Mouse (Mus musculus) heart, postnatal 4 days (tissue): Measurements from ENCODE around the gene Aatk. TPM values are rescaled to one million over a fixed set of nuclear protein-coding genes. Genes with fewer than 3 reads are reported as not detected.
A peak's percentile ranks its signal among the peaks of the same experiment; 100 is the strongest.

ENCODE experiments used
- DNase-seq: peaks from one replicate; pipeline ENCODE4 v3.0.0; 2021
- total RNA-seq, 2 experiments: library from RNA; stranded (reverse); gene quantifications; 2 replicates each; pipeline ENCODE4 v1.2.3; 2021

Gene Aatk
- total RNA-seq, 2 experiments from 2014 or later = 3.7 to 4.2 TPM

GRCm38 (mm10) chr11:119988391-119988790 is 58.6 kb downstream of the Aatk start:
- peak; percentile 32 for DNase-seq

- no peak for DNase-seq
Measured at GRCm38 (mm10) chr11:119987876-119988275, 59.1 kb downstream of the Aatk start.

DNA sequence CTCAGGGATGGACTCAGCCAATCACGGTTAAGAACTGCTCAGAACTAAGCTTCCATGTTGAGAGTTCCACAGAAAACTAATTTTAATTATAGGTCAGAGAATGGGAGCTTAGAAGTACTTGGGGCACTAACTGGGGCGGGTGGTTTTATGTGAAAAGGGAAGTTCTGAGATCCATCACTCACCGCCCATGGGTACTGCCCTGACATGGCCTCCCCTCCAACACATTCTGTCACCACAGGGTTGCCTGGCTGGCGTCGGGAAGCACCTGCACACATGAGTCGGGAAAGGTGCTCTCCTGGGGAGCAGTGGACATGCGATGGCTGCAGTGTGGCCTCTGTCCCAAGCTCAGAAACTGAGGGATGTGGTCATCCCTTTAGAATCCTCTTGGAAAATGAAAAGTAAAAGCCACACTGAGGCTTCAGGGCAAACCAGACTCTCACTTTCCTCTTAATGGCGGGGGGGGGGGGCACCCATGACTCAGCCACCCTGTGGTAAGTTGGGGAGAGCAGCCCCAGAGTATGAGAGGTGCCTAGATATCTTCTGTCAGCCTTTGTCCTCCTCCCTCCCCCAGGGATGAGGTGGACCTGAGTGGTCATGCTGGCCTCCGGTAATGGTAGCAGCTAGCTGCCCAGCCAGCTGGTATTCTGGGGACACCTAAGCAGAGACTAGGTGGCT is 60.1 kb downstream of the Aatk start:
- DNase-seq = no peak

GRCm38 (mm10) chr11:119983151-119983550 is 63.8 kb downstream of the Aatk start:
- DNase-seq = peak; percentile 27

- DNase-seq = no peak
Measured at GRCm38 (mm10) chr11:119982236-119982635, 64.7 kb downstream of the Aatk start.

- DNase-seq = no peak
Measured at GRCm38 (mm10) chr11:119981769-119982168, 65.2 kb downstream of the Aatk start.

DNA sequence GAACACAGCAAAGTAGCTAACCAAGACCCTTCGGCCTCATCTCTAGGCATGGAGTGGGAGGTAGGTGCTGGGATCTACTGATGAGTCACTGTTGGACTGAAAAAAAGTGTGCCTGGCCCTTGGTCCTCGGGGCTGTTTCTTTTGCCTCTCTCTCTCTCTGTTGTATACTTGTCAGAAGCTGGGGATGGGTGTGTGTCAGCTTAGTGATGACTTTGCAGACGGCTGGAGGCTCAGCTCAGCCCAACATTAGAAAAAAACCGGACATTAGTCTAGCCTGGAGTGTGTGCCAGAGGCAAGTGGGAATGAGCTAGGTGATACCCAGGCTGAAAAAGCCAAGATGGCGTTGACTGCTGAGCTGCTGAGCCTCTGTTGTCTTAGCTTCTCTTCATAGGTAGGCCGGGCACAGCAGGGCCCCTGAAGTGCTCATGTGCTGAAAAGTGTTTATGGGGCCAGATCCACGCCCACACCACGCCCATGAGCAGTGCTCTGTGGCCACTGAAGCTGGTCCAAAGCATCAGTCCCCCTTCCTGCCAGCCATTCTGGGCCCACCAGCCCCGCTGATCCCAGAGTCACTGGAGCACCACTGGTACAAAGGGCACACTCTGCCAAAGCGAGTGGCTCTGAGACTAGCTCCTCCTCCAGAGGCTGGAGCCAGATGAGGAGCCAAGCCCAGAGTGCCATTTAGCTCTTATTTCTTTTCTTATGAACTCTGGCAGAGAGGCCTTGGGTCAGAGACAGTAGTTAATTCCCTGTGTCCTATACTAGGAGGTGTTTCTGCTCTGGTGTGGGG is 67.2 kb downstream of the Aatk start:
- no peak for DNase-seq

DNA sequence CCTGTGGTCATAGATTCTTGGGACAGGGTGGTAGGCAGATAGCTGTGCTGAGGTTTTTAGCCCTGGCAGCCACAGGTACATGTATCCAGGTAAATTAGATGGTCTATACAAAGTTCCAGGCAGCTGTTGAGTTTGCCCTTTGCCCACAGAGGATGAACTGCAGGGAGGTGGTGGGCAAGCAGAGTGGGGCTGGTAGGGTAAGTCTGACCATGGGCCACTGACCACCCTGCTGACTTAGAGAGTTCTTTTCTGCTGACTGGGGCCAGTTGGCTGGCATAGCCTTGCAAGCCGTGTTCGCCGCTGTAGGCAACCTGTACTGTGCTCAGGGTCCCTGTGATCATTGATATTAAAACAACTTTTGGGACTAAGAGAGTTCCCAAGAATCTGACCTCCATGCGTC is 68.3 kb downstream of the Aatk start:
- DNase-seq = no peak

DNA sequence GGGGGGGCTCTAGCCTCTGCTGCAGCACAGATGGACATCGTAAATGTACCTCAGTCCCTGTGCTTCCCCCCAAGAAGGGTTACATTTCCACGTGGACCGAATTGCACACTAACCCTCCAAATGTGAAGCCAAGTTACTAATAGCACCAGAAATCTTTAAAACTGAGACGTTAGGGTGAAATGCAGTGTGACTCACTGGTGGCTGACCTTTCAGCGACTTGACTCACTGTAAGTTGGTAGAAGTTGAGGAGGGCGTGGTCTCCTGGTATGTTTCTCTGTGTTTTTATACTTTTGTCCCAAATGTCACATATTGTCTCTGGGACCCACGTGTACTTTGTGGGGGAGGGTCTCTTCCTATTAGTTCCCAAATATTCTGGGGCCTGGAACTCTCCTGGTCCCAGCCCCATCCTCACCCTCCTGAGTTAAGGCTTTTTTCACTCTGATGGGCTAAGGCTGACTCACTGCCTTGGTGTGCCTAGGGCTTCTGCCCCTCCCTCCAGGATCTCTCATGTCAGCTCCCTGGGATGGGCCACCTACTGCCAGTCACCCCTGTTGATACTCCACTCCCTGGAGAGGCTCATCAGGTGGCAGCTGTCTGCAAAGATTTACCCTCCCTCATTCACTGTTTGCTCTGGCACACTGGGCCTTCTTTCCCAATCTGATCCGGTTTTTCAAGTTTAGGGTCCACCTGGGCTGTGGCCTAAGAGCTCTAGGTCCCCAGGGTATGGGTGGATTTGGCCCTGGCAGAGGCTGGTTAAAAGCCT is 71.0 kb downstream of the Aatk start:
- DNase-seq = no peak

- no peak for DNase-seq
Measured at GRCm38 (mm10) chr11:119973789-119974188, 73.2 kb downstream of the Aatk start.

GRCm38 (mm10) chr11:119970021-119970851 is 76.7 kb downstream of the Aatk start:
- no peak for DNase-seq

DNA sequence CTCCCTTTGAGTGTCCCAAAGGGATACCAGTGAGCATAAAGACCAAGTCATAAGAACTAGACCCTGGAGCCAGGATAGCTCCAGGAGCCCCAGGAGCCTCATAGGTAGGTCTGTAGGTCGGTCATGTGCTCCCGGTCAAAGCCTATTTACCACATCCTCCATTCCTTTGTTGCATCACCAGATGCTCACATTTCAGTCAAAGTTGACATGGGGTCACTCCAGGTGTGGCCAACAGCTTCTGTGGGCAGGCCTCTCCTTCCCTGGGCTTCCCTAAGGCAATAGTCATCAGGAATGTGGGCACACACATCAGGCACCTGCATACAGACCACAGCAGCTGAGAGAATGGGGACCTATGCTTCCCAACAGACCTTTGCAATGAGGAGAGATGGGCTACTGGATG is 79.1 kb downstream of the Aatk start:
- no peak for DNase-seq

DNA sequence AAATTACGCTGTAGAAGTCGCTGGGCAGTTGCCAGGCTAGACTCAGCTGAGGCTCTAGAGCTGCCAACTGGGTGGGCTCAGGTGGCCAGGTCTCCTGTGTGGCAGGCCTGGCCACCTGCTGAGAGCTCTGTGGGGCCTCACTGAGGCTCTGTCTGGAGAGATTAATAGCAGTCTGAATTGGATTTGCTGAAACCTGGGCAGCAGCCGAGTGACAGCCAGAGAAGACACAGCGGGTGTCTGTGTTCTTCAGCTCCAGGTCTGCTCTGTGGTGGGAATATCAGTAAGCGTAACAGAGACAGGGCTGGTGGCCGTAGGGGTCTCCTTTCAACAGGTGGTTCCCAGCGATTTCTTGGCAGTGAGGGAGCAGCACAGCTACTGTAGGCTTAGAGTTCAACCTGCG is 79.6 kb downstream of the Aatk start:
- DNase-seq = no peak

GRCm38 (mm10) chr11:119966294-119966693 is 80.7 kb downstream of the Aatk start:
- DNase-seq = no peak

GRCm38 (mm10) chr11:119965053-119965452 is 81.9 kb downstream of the Aatk start:
- no peak for DNase-seq

GRCm38 (mm10) chr11:119961511-119961910 is 85.5 kb downstream of the Aatk start:
- no peak for DNase-seq

DNA sequence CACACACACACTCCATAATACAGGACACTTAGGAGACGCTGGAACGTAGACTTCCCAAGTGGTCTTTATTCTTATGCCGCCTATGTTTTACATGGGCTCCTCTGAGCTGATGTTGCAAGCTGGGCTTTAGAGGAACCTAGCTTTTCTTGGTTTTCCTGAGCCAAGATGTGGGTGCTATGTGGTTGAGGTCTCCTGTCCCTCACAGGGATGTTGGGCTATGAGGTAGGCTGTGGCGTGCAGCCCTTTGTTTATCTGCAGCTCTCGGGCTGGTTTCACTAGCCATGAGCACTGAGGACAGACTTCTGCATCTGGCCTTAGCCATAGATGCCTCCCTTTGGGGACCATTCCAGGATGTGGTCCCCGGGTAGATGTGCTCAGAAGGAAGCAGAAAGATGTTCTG is 86.3 kb downstream of the Aatk start:
- no peak for DNase-seq

DNA sequence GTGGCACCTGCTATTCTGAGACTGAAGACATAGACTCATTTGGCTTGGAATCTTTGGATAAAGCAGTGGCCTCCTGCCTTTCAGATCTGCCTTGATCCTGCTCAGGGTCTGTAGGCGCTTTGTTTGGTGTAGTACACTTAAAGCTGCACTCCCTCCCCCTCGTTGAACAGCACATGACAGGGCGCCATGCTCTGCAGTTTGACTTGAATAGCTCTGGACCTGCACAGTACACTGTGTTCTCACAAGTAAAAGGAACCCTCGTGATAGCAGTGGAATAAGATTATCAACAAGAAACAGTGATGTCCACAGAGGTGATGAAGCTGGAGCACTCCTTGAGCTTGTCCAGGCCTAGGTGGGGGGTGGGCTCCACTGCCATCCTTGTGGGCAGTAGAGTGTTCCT is 87.3 kb downstream of the Aatk start:
- DNase-seq = no peak

DNA sequence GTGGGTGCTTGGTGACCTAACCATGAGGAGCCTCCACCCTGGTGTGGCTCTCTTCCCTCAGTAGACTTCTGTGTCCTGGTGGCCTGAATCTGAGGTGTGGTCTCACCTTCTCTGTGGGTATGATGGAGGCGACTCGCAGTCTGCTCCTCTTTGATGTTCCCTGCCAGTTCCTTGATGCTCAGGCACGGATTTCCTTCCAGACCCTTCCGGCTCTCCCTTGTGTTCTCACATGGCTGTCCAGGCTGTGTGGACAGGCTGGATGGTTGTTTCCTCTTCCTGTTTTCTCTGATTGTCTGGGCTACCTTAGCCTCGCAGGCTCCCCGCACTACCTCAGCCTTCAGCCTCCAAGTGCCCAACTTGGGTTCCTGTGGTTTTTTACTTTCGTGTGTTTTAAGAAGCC is 88.1 kb downstream of the Aatk start:
- no peak for DNase-seq
